Mouse (Mus musculus) urinary bladder, postnatal 14 days (tissue): Measurements from ENCODE around the gene Nipsnap1.

Experiments used
- DNase-seq: peaks from one replicate; pipeline ENCODE4 v3.0.0; 2021; ENCODE audit warnings: low spot score

Gene Nipsnap1

DNA sequence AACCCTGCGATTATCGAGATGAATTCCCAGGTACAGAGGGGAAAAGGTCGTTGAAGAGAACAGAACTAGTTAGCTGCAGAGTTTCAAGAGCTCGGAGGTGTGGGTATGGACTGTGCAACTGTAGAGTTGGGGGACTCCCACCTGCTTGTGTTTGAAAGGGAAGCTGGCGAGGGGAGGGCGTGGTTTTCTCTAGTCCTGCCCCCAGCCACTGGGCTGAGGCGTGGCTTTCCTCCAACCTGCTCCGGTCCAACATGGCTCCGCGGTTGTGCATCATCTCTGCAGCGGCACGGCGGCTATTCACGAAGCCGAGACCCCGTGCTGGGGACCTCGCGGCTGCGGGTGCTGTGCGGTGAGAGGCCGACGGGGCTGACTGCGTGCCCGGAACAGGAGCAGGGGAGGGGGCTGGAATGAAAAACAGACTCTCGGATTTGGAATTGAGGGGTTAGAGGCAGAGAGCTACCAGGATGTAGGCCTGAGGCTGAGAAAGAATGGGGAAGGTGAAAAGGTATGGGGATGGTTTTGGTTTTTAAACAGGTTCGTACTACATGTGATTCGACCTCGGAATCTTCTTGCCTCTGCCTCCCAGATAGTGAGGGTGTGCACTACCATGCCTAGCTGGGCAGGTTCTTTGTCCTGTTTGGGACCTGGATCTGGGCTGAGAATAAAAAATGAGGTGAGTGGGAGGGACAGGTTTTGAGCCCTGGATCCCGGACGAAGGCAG is at the start of gene Nipsnap1:
Gene Nipsnap1 (plus strand): TSS at position 197 of the 721 bp plus-strand sequence.
- DNase-seq, result peak; percentile 78

GRCm38 (mm10) chr11:4826152-4826778 is 47.5 kb upstream of the Nipsnap1 start:
- DNase-seq, result no peak

- no peak for DNase-seq
These were observed 46.4 kb upstream of the Nipsnap1 start for GRCm38 (mm10) chr11:4827340-4827739.

DNA sequence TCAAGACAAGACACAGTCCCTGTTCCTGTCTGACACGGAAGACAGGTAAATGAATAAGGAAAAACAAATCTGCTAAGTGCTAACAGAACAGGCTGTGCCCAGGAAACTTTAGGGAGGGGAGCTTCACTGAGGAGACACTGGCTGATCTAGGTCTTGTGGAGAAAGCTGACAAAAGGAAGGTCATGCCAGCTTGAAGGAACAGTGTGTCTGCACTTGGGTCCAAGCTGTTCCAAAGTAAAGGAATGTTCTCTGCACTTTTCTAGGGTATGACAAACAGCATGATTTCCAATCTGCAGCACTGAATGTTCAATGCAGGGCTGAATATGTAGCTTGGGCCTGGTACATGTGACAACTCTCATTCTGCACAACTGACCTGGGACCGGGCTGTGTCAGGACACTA is 45.8 kb upstream of the Nipsnap1 start:
- no peak for DNase-seq

DNA sequence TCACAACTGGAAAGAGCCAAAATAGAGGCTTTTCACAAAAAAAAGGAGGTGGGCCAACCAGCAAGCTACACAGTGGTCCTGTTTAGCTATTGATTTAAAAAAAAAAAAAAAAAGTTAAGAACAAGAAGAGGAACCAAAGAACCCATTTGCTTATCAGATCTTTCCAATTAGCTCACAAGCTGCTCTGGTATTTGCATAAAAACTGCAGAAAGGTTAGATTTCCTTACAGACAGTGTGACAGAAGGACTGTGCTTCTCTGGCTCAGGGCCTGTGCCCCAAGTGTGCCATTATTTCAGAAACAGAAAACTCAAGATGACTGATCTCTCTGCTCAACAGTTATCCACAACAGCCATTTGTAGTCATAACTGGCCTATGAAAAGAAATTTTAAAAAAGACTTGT is 42.7 kb upstream of the Nipsnap1 start:
- no peak for DNase-seq

DNA sequence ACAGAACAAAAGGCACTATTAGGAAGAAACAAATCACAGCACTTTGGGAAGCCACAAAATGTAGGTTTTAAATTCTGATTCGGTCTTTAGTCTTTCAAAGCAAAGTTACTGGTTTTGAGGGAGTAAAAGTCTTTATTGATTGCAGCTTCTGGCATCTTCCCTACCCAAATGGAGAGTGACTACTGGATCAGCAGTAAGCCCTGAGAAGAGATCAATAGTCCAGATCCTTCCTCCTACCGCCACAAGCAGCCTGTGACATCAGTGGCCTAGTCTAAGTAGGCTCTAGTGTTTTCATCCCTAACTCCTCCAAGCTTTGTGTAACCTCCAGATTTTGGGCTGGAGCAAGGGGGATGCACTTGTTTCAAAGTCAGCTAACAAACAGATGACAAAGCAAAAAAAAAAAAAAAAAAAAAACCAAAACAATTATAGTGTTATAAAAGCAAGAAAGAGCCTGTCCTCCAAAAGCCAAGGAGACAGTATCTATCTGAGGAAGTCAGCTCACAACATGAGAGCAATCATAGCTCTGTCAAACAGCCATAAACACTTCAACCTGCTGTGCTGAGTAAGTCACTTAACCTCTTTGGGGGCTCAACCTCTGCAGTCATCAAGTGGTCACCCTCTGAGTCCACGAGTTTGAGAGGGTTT is 40.3 kb upstream of the Nipsnap1 start:
- DNase-seq, result no peak

- DNase-seq, result no peak
These were observed 38.3 kb upstream of the Nipsnap1 start for GRCm38 (mm10) chr11:4835436-4835835.

- peak; percentile 45 for DNase-seq
These were observed 37.0 kb upstream of the Nipsnap1 start for GRCm38 (mm10) chr11:4836755-4837154.

DNA sequence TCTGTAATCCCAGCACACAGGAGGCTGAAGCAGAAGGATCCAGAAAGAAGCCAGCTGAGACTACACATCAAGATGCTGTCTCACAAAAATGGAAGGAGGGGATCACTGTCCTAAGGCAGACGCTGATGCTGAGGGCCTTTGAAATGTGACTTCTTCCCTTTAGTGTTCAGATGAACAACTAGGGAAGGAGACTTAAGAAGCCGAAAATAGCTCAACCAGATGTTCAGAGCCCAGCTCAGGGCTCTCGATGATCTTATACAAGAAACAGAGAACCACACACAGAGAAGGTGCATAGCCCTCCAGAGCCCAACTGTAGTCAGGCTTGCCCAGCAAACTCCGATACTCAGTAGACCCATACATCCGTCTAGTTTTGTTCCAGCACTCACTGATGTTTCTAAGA is 36.4 kb upstream of the Nipsnap1 start:
- no peak for DNase-seq

DNA sequence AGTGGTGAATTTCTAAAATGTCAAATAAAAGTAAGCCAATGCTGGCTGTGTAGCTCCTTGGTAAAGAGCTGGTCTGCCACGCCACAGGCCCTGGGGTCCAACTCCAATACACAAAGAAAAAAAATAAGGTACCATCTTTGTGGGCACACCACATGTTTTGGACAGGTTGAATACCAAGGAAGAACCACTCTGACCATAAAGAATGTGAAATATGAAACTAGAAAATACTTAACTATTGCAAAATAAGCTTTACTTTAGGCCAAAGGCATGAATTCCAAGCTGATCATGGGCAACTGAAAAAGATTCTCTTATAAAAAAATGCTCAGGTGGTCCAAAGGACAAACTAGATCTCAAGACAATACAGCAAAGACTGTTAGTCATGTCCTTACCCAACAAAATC is 35.5 kb upstream of the Nipsnap1 start:
- DNase-seq, result no peak

DNA sequence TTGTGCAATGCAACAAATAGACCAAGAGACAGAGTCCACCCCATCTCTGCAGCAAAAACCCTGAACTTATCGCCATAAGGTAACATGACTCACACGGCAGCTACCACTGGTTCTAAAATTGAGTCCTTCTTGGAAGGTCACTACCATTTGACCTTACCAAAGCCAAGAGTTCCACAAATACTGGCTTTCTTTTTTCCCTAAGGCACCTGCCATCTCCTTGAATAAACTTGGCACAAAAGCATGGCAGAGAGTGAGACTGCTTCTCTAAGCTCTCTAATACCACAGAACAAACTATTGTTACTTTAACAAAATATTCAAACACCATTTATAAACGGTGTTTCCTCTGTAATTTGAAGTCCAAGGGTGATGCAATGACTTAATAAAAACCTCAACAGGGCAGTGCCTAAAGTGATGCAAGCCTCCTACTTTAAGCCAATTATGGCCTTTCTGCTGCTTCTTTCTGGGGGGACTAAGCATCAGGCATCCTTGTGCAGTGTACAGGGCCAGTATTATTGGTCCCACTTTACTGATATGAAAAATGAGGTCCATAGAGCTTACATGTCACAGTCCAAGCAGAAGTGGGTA is 32.7 kb upstream of the Nipsnap1 start:
- no peak for DNase-seq

DNA sequence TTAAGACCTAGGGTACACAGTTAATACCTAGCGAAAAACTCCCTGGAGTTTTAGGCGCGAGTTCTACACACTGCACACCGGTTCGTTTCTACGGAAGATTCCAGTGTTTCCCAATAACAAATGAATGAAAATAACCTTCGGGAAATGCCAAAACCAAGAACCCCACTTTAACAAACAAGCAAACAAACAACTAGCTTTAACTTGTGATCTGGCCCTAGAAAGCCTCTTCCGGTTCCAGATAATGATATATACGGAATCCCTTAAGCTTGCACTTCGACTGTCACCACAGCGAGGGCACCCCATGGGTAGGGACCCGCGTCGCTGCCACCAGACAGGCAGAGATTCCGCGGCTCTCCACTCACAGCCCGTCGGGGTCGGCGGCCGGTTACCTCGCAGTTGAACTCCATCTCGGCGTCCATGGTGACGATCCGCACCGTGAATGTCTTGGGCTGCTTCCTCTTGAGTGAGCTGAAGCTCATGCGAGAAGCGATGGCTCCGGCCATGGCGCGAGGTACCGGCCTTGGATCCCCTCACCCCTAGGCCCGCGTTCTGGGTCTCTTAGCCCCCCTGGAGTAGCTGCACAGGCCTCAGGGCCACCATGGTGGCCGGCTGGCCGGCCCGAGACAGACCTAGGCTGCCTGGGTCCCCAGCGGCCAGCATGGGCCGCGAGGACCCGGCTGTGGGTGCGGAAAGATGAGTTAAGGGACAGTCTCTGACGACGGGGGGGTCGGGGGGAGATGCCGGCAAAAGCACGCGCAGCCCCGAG is 25.1 kb upstream of the Nipsnap1 start:
- DNase-seq, result peak; percentile 45

- DNase-seq, result peak; percentile 98
These were observed 24.4 kb upstream of the Nipsnap1 start, which contains the start of gene Nf2 for GRCm38 (mm10) chr11:4849258-4849943. Nf2 (minus strand) TSS chr11:4849536.

GRCm38 (mm10) chr11:4850404-4850803 is 23.3 kb upstream of the Nipsnap1 start:
- DNase-seq, result no peak

DNA sequence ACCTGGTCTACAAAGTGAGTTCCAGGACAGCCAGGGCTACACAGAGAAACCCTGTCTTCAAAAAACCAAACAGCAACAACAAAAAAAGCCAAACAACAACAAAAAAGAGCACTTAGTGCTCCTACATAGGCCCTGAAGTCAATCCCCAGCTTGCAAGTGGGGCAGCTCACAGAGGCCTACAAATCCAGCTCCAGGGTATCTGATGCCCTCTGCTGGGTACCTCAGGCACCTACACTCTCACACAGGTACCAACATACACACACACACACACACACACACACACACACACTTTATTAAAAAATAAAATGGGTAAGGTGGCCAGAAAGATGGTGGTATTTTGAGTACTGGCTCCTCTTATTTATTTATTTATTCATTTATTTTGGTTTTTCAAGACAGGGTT is 20.7 kb upstream of the Nipsnap1 start:
- DNase-seq, result no peak

GRCm38 (mm10) chr11:4854181-4854580 is 19.6 kb upstream of the Nipsnap1 start:
- no peak for DNase-seq

DNA sequence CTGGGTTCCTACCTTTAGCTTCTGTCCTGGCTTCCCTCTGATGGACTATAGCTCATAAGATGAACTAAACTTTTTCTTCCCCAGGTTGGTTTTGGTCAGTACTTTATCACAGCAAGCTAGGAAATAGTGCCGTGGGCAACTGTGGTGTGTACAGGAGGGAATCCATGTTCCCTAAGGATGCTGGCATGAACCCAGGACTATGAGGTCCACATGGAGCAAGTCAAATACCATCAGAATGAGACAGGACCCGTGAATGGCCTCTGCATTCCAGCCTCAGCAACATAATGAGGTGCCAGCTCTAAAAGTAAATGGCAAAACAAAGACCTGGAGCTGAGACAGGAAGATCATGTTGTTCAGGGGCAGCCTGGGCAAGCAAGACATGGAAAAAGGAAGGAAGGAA is 15.3 kb upstream of the Nipsnap1 start:
- no peak for DNase-seq

GRCm38 (mm10) chr11:4860986-4861385 is 12.8 kb upstream of the Nipsnap1 start:
- peak; percentile 64 for DNase-seq

DNA sequence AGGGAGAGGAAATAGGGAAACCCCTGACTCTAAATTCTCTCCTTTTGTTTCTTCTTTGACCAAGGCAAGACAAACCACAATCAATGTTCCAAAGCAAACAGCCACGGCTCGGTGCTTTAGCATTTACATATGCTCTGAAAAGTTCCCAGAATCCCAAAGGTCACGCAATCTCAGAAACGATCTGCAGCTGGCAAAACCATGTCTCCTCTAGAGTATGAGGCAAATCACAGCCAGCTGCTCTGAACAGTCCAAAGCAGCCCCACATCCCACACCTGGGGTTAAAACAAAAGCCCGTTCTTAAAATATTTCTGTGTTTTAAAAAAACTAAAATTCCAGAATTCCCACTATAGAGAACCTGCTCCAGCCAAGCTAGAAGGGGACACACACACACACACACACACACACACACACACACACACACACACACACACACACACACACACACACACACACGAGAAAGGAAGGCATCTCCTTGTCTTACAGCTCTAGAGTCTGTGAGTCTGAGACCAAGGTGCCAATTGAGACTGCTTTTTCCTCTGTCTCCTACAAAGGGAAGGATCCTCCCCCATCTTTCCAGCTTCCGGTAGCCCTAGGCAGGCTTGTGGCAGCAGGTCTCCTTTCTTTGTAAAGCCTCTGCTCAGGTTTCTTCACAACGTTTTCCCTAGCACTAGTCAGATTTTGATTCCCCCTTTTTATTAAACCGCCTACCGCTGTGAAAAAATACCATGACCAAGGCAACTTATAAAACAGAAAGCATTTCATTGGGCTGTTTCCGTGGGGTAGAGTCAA is 11.7 kb upstream of the Nipsnap1 start:
- no peak for DNase-seq

DNA sequence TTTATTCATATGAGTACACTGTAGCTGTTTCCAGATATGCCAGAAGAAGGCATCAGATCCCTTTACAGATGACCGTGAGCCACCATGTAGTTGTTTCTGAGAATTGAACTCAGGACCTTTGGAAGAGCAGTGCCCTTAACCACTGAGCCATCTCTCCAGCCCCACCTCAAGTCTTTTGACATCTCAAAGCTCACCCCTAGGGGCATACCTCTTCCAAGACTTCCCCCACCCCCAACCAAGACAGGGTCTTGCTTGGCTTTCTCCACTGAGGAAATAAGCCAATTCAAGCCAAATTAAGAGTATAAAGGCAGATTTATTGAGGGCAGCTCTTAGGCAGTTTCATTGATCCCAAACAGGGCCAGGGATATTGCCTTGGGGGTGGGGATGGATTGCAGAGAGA is 11.0 kb upstream of the Nipsnap1 start:
- no peak for DNase-seq
